In the genomic region with DNA sequence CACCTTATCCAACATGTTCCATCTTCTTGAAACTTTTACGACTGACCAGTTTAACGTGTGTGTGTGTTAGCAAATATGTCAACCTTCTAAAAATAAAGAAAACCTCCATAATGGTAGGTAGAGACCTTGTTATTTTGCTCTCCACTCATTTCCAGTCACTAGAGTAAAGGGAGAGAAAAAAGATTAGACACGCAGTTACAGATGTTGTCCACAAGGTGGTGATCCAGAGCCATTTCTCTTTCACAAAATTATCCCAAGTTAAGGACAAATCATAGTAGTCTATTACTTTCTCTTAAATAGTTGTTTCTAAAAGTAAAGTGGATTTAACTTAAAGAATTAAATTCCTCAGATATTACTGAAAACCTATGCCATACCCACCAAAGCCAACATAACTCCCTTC, we compare ENCODE assay signal across 9 mouse cellular contexts. TPM values are rescaled to one million over a fixed set of nuclear protein-coding genes. Genes with fewer than 3 reads are reported as not detected.
A peak's percentile ranks its signal among the peaks of the same experiment; 100 is the strongest.
DNase-seq lines count a peak whose midpoint lies in the region; ATAC-seq and TF ChIP-seq lines count a peak whose summit lies in the region.
"Had no signal": no experiment of that assay in that cellular context is flagged by ENCODE, and none has a peak within 500 bp of the region (broad histone marks: within the 10 kb centered on the region; RNA-seq: fewer than 3 reads in every experiment).

No protein-coding gene starts in this region.

- no peaks in the 10 kb centered on the region for H3K27me3 ChIP-seq in midbrain, embryonic 14.5 days (ENCODE audit: control insufficient read depth, insufficient read depth, low read length)
- H3K27me3 ChIP-seq in neural tube, embryonic 15.5 days (replicated peaks) = no peaks in the 10 kb centered on the region
- H3K27me3 ChIP-seq: embryonic facial prominence, embryonic 15.5 days had no signal

- H3K9ac ChIP-seq in midbrain, embryonic 14.5 days (replicated peaks; ENCODE audit: low read length) = no peak overlapping the region
- no peak overlapping the region for H3K9ac ChIP-seq in neural tube, embryonic 15.5 days (replicated peaks)
- H3K9ac ChIP-seq: embryonic facial prominence, embryonic 15.5 days had no signal

- H3K9me3 ChIP-seq in midbrain, embryonic 14.5 days (ENCODE audit: control insufficient read depth, low read length) = no peaks in the 10 kb centered on the region
- no peaks in the 10 kb centered on the region for H3K9me3 ChIP-seq in neural tube, embryonic 15.5 days (replicated peaks)
- H3K9me3 ChIP-seq: embryonic facial prominence, embryonic 15.5 days had no signal

- H3K4me3 ChIP-seq in left cerebral cortex, adult 2 months = no peak overlapping the region
- no peak overlapping the region for H3K4me3 ChIP-seq in midbrain, embryonic 14.5 days (replicated peaks; ENCODE audit: low read depth, low read length)
- no peak overlapping the region for H3K4me3 ChIP-seq in neural tube, embryonic 15.5 days (replicated peaks)
- H3K4me3 ChIP-seq: embryonic facial prominence, embryonic 15.5 days had no signal

- TF ChIP-seq CTCF in left cerebral cortex, adult 2 months (IDR thresholded peaks at IDR 0.05) = peak; percentile 82
- peak; percentile 42; the same call in 1 of the 2 replicates for TF ChIP-seq CTCF in brain, embryonic 14.5 days (IDR thresholded peaks at IDR 0.05; ENCODE audit: borderline replicate concordance, extremely low read depth, insufficient read depth, insufficient read length)

- 67% methylated on average over 3 of the region's 3 CpGs for WGBS in midbrain, embryonic 14.5 days
- 65% methylated on average over 3 of the region's 3 CpGs for WGBS in neural tube, embryonic 15.5 days

- H3K27ac ChIP-seq in left cerebral cortex, adult 2 months = no peak overlapping the region
- H3K27ac ChIP-seq in midbrain, embryonic 14.5 days (replicated peaks; ENCODE audit: low read depth, low read length) = no peak overlapping the region
- no peak overlapping the region for H3K27ac ChIP-seq in neural tube, embryonic 15.5 days (replicated peaks)
- H3K27ac ChIP-seq: embryonic facial prominence, embryonic 15.5 days had no signal

- intact Hi-C loops in left cerebral cortex, adult 2 months (cut with DNase I) = loop anchor here (10.0 kb wide), 1 partner anchor 151 kb away; no protein-coding TSS in a partner anchor
- intact Hi-C loops in left cerebral cortex, postnatal 25 days (cut with DNase I) = loop anchor here (5.0 kb wide), 1 partner anchor 104 kb away; the partner anchor contains the start of gene Fbxo36

- peak; percentile 18 for DNase-seq in cerebellum, adult 8-10 months
- DNase-seq in cerebellum, postnatal 4 days (ENCODE audit: low spot score in 2 of 2) = no peak
- DNase-seq in left cerebral cortex, adult 2 months (ENCODE audit: extremely low spot score in 1 of 2, low spot score in 2 of 2) = no peak
- no peak for DNase-seq in left cerebral cortex, postnatal 25 days (ENCODE audit: low spot score in 2 of 2)
- peak; percentile 43 for DNase-seq in brain, embryonic 14.5 days (ENCODE audit: low read depth)
- peak; percentile 68 for DNase-seq in midbrain, embryonic 14.5 days
- DNase-seq in urinary bladder, postnatal 4 days (ENCODE audit: low spot score in 2 of 2) = no peak

- no peak for TF ChIP-seq POLR2A in brain, embryonic 14.5 days (IDR thresholded peaks at IDR 0.05; ENCODE audit: borderline replicate concordance, extremely low read depth, insufficient read depth, insufficient read length, poor library complexity, severe bottlenecking)

- no peak for ATAC-seq in midbrain, embryonic 14.5 days (ENCODE audit: low FRiP score, low TSS enrichment)
- no peak for ATAC-seq in neural tube, embryonic 15.5 days (ENCODE audit: low FRiP score)

- H3K4me1 ChIP-seq in midbrain, embryonic 14.5 days (ENCODE audit: control insufficient read depth, insufficient read depth, low read length) = no peaks in the 10 kb centered on the region
- no peaks in the 10 kb centered on the region for H3K4me1 ChIP-seq in neural tube, embryonic 15.5 days
- H3K4me1 ChIP-seq: embryonic facial prominence, embryonic 15.5 days had no signal

- H3K4me2 ChIP-seq in midbrain, embryonic 14.5 days (ENCODE audit: low read length) = no peak overlapping the region
- no peak overlapping the region for H3K4me2 ChIP-seq in neural tube, embryonic 15.5 days
- H3K4me2 ChIP-seq: embryonic facial prominence, embryonic 15.5 days had no signal

- H3K36me3 ChIP-seq in midbrain, embryonic 14.5 days (ENCODE audit: control insufficient read depth, insufficient read depth, low read length) = peaks cover 60% of the 10 kb centered on the region
- peaks cover 47% of the 10 kb centered on the region for H3K36me3 ChIP-seq in neural tube, embryonic 15.5 days

RNA-seq across cellular contexts. Expression of gene Dner, which starts 37.8 kb away (rescaled TPM):
- total RNA-seq in left cerebral cortex, adult 2 months (2021) = 100 to 1,000 TPM; 136 to 147 TPM
- total RNA-seq in left cerebral cortex, postnatal 25 days (2021) = 100 to 1,000 TPM; 149 to 162 TPM
- polyA plus RNA-seq in brain, embryonic 14.5 days (2012; rRNA removed) = 150 and 215 TPM in 2 replicates
- polyA plus RNA-seq in midbrain, embryonic 14.5 days (2014; fragmentation: Nextera tagmentation; extraction: Ambion mirVana) = 241 and 244 TPM in 2 replicates
- polyA plus RNA-seq in neural tube, embryonic 15.5 days (2015; fragmentation: Nextera tagmentation; extraction: Ambion mirVana) = 285 and 344 TPM in 2 replicates

Comparison
In these comparisons a context has a peak if more than half of its experiments do, and no peak if none do; other contexts are left out.
1. DNase-seq: peak in cerebellum, adult 8-10 months (single experiment), brain, embryonic 14.5 days (single experiment) and midbrain, embryonic 14.5 days (single experiment); none in cerebellum, postnatal 4 days (0 of 2), left cerebral cortex, adult 2 months (0 of 2), left cerebral cortex, postnatal 25 days (0 of 2) and urinary bladder, postnatal 4 days (0 of 2).